Mouse (Mus musculus): ENCODE data around the gene Scyl1. TPM values are rescaled to one million over a fixed set of nuclear protein-coding genes. Genes with fewer than 3 reads are reported as not detected.

Scyl1 gene
- polyA plus RNA-seq, 1 experiment from 2014 or later: 56.9 TPM

DNA sequence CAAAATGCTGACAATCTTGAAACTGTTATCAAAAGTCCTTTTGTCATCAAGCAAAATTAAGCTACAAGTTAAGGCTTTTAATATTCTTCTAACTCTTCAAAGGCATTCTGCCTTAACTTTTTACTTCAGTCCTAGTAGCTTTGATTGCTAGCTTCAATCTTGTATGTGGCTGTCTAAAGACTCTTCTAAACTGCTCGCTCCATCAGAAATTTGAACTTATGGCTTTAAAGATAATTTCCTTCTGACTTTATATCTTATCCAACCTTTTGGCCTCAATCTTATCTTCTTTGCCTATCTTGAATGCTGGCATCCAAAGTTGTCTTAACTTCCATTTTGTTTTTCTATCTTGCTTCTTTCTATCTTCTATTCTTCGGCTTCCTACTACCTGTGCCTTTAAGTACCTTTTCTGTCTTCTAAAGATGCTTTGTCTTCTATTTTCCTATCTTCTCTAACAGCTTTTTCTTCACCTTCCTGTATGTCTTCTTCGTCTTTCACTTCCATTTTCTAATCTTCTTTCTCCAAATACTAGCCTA lies 30.3 kb upstream of the Scyl1 start:
- no peaks in the 10 kb centered on the region for H3K9me3 ChIP-seq (ENCODE audit: control insufficient read depth, low read length)
- H3K4me1 ChIP-seq (ENCODE audit: control insufficient read depth in 2 of 2, insufficient read depth in 2 of 2, low read length in 2 of 2): peaks cover 25 to 33% of the 10 kb centered on the region in 2 experiments
- peak overlapping the region; percentile 97 for H3K9ac ChIP-seq (ENCODE audit: low read length)
- H3K4me3 ChIP-seq (ENCODE audit: control insufficient read depth in 1 of 2, insufficient read depth in 1 of 2, low read depth in 1 of 2, low read length in 2 of 2): peak overlapping the region; percentile 68 to 76
- H3K36me3 ChIP-seq (ENCODE audit: control insufficient read depth, insufficient read depth, low read length): peaks cover 43% of the 10 kb centered on the region
- peak overlapping the region; percentile 89 to 100 for H3K27ac ChIP-seq (replicated peaks in 1 of 2; ENCODE audit: control insufficient read depth in 1 of 2, insufficient read depth in 1 of 2, low read depth in 2 of 2, low read length in 2 of 2)
- no peaks in the 10 kb centered on the region for H3K27me3 ChIP-seq (ENCODE audit: control insufficient read depth, insufficient read depth, low read length)
- under 1% methylated on average over 3 of the region's 3 CpGs for WGBS
- ATAC-seq (ENCODE audit: insufficient number of reproducible peaks, insufficient read depth, low FRiP score, low read depth): no peak
- H3K4me2 ChIP-seq (ENCODE audit: low read length): peak overlapping the region; percentile 95

DNA sequence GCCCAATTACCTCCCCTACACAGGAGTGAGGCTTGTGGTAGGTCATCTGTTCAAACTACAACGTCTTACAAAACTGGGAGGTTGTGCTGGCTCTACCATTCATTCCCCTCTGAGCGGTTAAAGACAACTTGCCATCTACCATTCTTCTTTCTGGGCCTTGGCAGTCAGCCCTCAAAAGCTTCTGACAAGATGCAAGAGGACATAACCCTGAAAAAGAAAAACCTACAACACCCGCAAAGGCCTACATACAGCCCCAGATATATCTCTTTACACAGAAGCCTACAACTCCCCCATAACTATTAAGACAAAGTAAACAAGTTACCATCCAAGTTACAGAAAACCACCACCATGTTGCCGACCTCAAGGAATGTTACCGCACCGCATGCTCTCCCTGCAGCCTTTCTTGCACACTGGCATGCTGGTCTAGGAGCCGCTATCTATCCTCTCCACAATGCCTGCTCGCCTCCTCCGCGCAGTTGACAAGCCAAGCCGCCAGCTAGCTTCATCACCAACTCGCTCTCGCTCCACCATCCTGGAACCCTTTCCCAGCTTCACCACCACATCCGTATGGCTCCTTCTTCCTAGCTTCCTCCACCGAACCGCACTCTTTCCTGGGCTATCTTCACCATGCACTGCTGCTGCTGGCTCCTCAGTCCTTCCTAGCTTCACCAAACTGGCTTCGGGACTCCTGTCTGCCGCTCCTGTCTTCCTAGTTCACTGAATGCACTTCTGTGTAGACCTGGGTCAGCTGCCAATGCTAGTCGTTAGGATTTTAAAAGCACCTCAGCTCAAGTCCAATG lies 29.6 kb upstream of the Scyl1 start:
- H3K9me3 ChIP-seq (ENCODE audit: control insufficient read depth, low read length): no peaks in the 10 kb centered on the region
- peak overlapping the region; percentile 95 for H3K4me2 ChIP-seq (ENCODE audit: low read length)
- H3K27me3 ChIP-seq (ENCODE audit: control insufficient read depth, insufficient read depth, low read length): no peaks in the 10 kb centered on the region
- peak overlapping the region; percentile 97 for H3K9ac ChIP-seq (ENCODE audit: low read length)
- no peak for ATAC-seq (ENCODE audit: insufficient number of reproducible peaks, insufficient read depth, low FRiP score, low read depth)
- H3K4me1 ChIP-seq (ENCODE audit: control insufficient read depth in 2 of 2, insufficient read depth in 2 of 2, low read length in 2 of 2): peaks cover 22 to 33% of the 10 kb centered on the region in 2 experiments
- under 1% methylated on average over 19 of the region's 19 CpGs for WGBS
- peak overlapping the region; percentile 79 to 100 for H3K27ac ChIP-seq (replicated peaks in 1 of 2; ENCODE audit: control insufficient read depth in 1 of 2, insufficient read depth in 1 of 2, low read depth in 2 of 2, low read length in 2 of 2)
- peaks cover 49% of the 10 kb centered on the region for H3K36me3 ChIP-seq (ENCODE audit: control insufficient read depth, insufficient read depth, low read length)
- H3K4me3 ChIP-seq (ENCODE audit: control insufficient read depth in 1 of 2, insufficient read depth in 1 of 2, low read depth in 1 of 2, low read length in 2 of 2): peak overlapping the region; percentile 60 to 76

DNA sequence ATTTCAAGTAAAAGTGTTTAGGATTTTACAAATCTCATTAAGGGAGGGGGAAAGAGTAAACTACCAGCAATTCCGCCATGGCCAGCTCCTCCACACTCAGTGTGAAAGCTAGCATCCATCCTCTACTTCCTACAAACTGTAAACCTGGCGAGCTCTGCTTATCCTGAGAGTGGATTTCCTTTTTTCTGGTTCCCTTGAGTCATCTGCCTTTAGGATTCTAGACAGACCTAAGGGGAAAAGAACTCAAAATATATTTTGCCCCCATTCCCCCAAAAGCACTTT lies 29.1 kb upstream of the Scyl1 start:
- H3K9ac ChIP-seq (ENCODE audit: low read length): peak overlapping the region; percentile 97
- H3K4me2 ChIP-seq (ENCODE audit: low read length): peak overlapping the region; percentile 95
- WGBS: 0% methylated on average over 2 of the region's 2 CpGs
- H3K4me1 ChIP-seq (ENCODE audit: control insufficient read depth in 2 of 2, insufficient read depth in 2 of 2, low read length in 2 of 2): peaks cover 20 to 34% of the 10 kb centered on the region in 2 experiments
- H3K9me3 ChIP-seq (ENCODE audit: control insufficient read depth, low read length): no peaks in the 10 kb centered on the region
- H3K4me3 ChIP-seq (ENCODE audit: control insufficient read depth in 1 of 2, insufficient read depth in 1 of 2, low read depth in 1 of 2, low read length in 2 of 2): peak overlapping the region; percentile 60 to 76
- H3K27me3 ChIP-seq (ENCODE audit: control insufficient read depth, insufficient read depth, low read length): no peaks in the 10 kb centered on the region
- H3K36me3 ChIP-seq (ENCODE audit: control insufficient read depth, insufficient read depth, low read length): peaks cover 55% of the 10 kb centered on the region
- ATAC-seq (ENCODE audit: insufficient number of reproducible peaks, insufficient read depth, low FRiP score, low read depth): no peak
- H3K27ac ChIP-seq (replicated peaks in 1 of 2; ENCODE audit: control insufficient read depth in 1 of 2, insufficient read depth in 1 of 2, low read depth in 2 of 2, low read length in 2 of 2): peak overlapping the region; percentile 79 to 100

DNA sequence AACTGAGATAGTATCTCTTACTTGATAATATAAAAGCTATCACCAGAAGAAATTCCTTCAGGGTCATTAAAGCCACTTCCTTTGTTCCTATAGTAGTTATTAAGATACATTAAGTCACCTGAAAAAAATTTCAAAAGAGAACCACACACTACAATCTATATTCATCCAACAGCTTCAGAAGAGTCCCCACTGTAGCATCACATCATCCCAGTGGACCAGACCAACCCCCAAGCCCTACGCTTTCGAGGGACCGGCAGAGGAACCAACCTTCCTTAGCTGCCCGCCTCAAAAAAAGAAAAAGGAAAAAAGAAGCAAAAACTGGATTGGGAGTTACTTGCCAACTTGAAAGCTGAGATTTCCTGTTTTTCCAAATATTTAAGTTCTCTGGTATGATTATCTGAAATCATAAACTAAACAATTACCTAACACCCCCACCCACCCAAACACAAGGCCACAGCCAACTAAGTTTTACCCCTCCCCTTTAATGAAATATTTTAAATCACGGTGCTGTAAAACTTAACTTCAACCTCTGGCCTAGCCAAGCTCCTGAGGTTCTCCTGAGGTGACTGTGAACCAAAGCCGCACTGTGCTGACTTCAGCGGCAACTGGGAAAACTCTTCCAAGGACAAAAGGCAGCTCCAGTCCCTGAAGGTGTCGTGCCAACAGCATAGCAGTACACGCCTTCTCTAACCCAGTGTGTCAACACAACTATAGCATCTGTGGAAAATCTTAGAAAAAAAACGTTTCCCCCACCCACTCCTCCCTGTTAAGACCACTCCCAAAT lies 28.5 kb upstream of the Scyl1 start:
- Histone ChIP-seq H3K4me3 (ENCODE audit: control insufficient read depth in 1 of 2, insufficient read depth in 1 of 2, low read depth in 1 of 2, low read length in 2 of 2) (peak overlapping the region; percentile 60 to 76), H3K27ac (replicated peaks in 1 of 2; ENCODE audit: control insufficient read depth in 1 of 2, insufficient read depth in 1 of 2, low read depth in 2 of 2, low read length in 2 of 2) (peak overlapping the region; percentile 79 to 100), H3K36me3 (ENCODE audit: control insufficient read depth, insufficient read depth, low read length) (peaks cover 60% of the 10 kb centered on the region), H3K4me1 (ENCODE audit: control insufficient read depth in 2 of 2, insufficient read depth in 2 of 2, low read length in 2 of 2) (peaks cover 16 to 33% of the 10 kb centered on the region in 2 experiments), H3K27me3 (ENCODE audit: control insufficient read depth, insufficient read depth, low read length) (no peaks in the 10 kb centered on the region), H3K9me3 (ENCODE audit: control insufficient read depth, low read length) (no peaks in the 10 kb centered on the region), H3K4me2 (ENCODE audit: low read length) (peak overlapping the region; percentile 95), H3K9ac (ENCODE audit: low read length) (peak overlapping the region; percentile 97)
- no peak for ATAC-seq (ENCODE audit: insufficient number of reproducible peaks, insufficient read depth, low FRiP score, low read depth)
- WGBS: under 1% methylated on average over 10 of the region's 10 CpGs

DNA sequence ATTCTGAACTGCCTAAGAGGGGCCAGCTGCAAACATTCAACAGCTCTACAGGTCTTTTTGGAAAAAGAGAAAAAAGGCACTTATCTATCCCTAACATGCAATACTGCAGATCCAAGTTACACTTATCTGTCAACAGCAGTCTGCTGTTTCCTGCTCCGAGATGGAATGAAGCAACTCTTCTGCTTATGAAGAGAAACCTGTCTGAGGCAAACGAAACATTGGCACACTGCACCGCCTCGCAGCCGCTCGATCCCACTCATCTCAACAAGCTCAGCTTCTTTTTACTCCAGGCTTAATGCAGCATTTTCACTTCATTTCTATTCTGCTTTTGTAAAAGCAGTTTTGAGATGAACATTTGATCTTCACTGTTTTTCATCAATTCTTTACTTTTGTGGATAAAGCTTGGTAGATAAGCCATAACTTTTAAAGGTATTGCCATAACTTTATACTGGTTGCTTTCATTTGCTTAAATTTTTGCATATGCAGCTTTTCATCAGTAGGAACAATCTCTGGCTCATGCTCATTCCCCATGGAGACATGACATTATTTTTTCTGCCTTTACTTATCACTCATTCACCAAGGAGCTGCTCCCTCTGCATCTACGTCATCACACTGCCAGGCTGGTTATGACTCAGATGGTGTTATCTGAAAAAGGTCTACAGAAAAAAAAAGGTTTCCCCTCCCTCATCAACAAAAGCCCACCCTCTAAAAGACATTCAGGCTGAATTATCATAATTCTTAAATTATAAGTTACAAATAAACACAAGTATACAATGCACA lies 27.7 kb upstream of the Scyl1 start:
- Histone ChIP-seq H3K27me3 (ENCODE audit: control insufficient read depth, insufficient read depth, low read length) (no peaks in the 10 kb centered on the region), H3K4me1 (ENCODE audit: control insufficient read depth in 2 of 2, insufficient read depth in 2 of 2, low read length in 2 of 2) (peaks cover 8 to 24% of the 10 kb centered on the region in 2 experiments), H3K9me3 (ENCODE audit: control insufficient read depth, low read length) (no peaks in the 10 kb centered on the region), H3K36me3 (ENCODE audit: control insufficient read depth, insufficient read depth, low read length) (peaks cover 63% of the 10 kb centered on the region), H3K4me2 (ENCODE audit: low read length) (peak overlapping the region; percentile 95), H3K27ac (replicated peaks in 1 of 2; ENCODE audit: control insufficient read depth in 1 of 2, insufficient read depth in 1 of 2, low read depth in 2 of 2, low read length in 2 of 2) (peak overlapping the region; percentile 36 to 65), H3K9ac (ENCODE audit: low read length) (peak overlapping the region; percentile 97), H3K4me3 (ENCODE audit: control insufficient read depth in 1 of 2, insufficient read depth in 1 of 2, low read depth in 1 of 2, low read length in 2 of 2) (peak overlapping the region; percentile 74 to 76)
- ATAC-seq (ENCODE audit: insufficient number of reproducible peaks, insufficient read depth, low FRiP score, low read depth): no peak
- WGBS: under 1% methylated on average over 7 of the region's 7 CpGs

DNA sequence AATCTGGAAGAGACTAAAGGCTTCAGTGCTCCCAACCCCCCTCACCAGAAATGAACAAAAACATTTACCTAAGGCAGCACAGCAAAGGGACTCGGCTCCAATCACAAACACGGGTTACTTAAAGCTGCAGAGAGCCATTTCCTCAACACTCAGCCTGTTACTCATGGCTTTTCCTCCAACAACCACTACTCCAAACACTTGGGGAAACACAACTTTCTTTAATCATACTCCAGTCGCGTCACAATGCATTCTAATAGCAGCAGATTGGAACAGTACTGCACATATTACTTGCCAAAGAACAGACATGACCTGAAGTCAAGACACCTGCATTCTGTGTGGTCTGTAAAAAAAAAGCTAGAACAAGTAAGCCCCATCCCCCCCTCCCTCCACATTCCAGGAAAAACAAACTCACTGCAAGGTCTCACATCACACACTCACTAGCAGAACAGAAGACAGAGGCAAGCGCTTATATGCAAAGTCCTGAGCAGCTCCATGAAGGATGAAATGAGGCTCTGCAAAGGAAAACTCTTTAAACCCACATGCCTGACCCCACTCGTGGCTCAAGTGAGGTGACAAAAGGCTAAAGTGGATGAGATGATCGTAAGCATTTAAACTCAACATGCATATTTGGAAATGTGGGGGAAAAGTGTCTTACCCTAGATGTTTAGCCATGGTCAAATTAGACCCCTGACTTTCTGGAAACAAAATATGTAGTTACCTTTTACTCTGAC lies 26.3 kb upstream of the Scyl1 start:
- WGBS: 7% methylated on average over 7 of the region's 7 CpGs
- Histone ChIP-seq H3K27ac (replicated peaks in 1 of 2; ENCODE audit: control insufficient read depth in 1 of 2, insufficient read depth in 1 of 2, low read depth in 2 of 2, low read length in 2 of 2) (peak overlapping the region; percentile 62 to 66), H3K36me3 (ENCODE audit: control insufficient read depth, insufficient read depth, low read length) (peaks cover 63% of the 10 kb centered on the region), H3K27me3 (ENCODE audit: control insufficient read depth, insufficient read depth, low read length) (no peaks in the 10 kb centered on the region), H3K9ac (ENCODE audit: low read length) (peak overlapping the region; percentile 97), H3K4me2 (ENCODE audit: low read length) (peak overlapping the region; percentile 95), H3K9me3 (ENCODE audit: control insufficient read depth, low read length) (no peaks in the 10 kb centered on the region), H3K4me1 (ENCODE audit: control insufficient read depth in 2 of 2, insufficient read depth in 2 of 2, low read length in 2 of 2) (peaks cover 3 to 21% of the 10 kb centered on the region in 2 experiments), H3K4me3 (ENCODE audit: control insufficient read depth in 1 of 2, insufficient read depth in 1 of 2, low read depth in 1 of 2, low read length in 2 of 2) (peak overlapping the region; percentile 63 to 76)
- no peak for ATAC-seq (ENCODE audit: insufficient number of reproducible peaks, insufficient read depth, low FRiP score, low read depth)
